Mouse (Mus musculus) lung, postnatal 4 days (tissue): ENCODE measurements around the gene Atp11a.

Experiments used
- DNase-seq, 2 experiments: peaks; one replicate each; pipeline ENCODE4 v3.0.0; 2021

Atp11a gene

DNA sequence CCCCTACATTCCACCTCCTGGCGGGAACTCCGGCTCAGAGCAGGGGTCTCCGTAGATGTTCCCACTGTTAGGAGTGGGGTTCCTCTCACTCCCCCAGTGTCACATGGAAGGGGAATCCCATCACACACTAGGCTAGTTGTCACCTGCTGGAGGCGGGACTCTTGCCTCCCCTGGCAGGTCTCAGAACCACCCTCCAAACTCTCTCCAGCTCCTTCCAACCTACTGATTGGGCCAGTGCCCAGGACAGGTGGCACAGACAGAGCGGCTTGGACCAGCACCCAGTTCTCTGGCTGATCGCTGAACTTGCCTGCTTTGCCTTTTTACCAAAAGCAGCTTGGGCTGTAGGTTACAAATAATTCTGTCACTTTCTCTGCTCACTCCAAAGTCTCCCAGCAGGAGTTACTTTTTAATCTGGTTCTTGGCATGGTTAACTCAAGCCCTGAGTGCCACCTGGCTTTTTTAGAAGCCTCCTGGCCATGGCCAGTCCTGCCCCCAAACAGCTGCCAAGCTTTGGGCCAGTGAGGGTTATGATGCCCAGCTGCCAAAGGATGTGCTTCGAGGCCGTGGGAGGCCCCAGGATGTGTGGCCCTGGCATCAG is 117.5 kb downstream of the Atp11a start:
- peak; percentile 24 to 42 for DNase-seq

DNA sequence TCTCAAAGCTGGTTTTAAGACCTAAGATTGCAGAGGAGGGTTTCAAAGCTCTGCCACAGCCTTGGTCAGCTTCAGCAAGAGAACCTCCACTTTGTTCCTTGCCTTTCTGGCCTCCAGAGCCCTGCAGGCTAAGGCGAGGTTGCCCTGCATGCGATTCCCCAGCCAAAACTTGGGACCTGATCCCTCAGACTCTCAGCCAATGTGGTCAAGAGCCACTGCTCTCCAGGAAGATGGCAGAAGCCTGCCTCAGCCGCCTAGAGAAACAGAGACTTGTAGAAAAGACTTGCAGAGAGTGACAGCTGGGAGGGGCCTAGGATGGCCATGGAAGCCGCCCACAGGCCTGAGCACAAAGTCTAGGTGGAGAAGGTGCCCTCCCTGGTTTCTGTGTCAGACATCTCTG is 118.2 kb downstream of the Atp11a start:
- no peak for DNase-seq

DNA sequence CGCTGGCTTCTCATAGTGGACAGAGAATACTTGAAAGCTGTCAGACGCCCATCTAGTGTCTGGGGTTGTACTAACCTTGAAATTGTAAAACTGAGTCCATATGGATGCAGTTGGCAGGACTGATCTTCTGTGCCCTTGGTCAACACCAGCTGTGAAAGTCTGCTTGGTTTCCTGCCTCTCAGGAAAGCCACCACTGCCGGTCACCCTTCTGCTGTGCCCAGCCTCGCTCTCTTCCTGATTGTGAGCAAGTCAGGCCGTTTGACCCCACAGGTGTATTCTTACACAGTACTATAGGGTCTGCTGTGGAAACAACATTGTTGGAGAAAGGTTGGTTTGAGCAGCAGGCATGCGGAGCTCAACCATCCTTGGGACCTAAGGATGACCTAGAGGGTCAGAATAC is 120.3 kb downstream of the Atp11a start:
- DNase-seq, result no peak

DNA sequence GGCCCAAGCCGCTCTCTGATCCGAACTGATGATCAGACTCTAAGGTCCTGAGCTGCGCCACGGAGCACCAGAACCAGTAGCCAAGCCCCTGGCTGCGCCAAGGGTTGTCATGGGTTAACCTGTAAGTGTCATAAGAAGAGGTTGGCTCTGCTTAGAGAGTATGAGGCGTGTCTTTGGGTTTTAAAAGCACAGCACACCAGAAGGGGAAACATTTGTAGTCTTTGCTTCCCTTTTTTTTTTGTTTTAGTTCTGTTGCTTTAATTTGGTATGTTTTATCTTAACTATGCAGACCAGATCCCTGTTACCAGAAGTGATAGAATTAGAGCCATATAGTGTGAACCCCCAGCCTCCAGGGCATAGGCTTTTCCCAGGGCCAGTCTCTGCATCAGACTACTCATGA is 123.3 kb downstream of the Atp11a start:
- no peak for DNase-seq

DNA sequence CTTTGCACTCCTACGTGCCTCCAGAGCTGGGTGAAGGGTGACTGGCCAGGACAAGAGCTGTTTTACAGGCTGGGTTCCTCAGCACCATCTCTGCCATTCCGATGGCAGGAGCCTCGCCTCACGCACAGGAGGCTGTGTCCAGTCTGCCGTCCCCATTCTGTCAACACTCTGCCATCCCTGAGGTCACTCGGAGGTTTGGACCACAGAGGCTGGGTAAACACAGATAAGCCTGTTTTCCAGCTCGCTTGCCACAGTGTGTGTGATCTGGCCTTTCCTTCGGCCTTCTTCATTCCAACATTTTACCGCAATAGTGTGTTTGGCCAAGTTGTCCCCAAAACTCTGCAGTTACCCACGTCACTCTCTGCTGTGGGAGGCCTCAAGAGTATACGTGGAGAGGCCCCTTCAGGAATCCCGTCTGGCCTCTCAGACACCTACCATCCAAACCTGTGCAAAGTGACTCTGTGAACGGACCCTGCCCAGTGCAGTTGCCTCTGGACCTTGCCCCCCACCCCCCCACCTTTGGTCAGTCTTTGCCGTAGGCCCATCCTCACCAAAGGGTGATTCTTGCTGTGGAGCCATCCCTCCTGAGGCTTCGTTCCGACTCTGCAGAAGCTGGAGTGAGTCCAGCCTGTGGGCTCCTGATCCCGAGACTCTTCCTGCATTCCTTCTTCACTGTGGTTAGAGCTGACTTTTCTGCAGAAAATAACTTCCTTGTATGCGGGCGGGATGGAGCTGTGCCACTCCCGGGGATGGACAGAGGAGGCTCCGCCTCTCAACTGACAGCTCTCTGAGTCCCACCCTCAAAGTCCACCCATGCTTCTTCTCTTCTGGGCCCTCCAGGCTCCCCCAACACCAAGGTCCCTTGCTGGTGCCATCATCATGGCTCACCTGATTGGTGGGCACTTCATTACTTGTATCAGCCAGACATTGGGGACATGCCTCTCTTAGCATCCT is 126.5 kb downstream of the Atp11a start:
- DNase-seq, result no peak

- no peak for DNase-seq
Measured at GRCm38 (mm10) chr8:12887772-12888435, 131.1 kb downstream of the Atp11a start.

- no peak for DNase-seq
Measured at GRCm38 (mm10) chr8:12889046-12889598, 132.3 kb downstream of the Atp11a start.

DNA sequence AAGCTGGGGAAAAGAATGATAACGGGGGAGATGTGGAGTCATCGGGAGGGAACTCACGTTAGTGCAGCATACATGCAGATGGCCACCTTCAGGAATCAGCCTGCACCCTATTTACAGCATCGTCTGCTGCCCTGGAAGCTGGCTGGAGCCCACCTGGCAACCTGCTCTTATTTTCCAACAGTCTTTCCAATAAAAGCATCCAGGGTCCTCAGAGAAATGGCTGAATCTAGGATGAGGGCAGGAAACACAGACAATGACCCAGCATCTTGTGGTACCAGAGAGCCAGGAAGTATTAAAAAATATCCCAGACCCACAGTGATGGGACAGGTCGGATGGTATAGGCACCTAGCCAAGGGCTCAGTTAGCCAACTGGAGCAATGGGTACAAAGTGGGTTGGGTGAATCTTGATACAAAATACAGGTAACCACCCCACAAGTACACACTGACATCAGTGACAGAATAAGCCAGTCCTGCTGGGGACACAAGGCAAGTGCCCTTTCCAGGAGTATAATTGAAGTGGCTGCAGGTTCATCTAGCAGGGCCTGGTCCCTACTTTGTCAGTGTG is 136.2 kb downstream of the Atp11a start:
- no peak for DNase-seq

DNA sequence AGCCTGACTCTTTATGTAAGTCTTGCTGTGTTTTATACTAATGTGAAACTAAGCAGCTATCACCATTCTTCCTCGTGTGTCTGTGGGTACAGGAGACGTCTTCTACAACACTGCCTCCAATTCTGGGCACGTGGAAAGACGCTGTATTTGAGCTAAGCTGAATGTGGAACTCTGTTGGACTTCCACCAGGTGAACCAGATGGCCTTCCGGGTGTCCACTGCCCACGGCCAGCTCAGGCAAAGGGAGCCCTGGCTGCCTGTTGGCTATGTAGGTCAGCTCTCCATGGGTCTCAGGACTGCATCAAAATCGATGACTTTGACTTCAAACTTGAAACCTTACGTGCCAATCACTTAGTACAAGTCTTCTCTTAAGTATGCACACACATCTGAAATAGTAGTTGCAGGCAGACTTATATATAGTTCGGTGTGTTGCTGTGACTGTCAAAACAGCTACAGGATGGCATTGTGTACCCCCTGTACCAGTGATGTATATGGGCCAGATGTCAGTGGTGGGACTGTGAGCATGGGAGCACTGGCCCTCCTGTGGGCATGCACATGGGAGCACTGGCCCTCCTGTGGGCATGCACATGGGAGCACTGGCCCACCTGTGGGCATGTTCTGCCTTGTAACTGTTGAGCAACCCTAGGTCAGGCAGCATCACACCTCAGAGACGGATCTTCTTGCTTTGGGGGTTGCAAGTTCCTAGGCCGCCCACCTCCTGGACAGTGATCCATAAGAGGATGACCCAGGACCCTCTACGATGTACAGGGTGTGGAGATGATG is 137.2 kb downstream of the Atp11a start:
- DNase-seq, result no peak

DNA sequence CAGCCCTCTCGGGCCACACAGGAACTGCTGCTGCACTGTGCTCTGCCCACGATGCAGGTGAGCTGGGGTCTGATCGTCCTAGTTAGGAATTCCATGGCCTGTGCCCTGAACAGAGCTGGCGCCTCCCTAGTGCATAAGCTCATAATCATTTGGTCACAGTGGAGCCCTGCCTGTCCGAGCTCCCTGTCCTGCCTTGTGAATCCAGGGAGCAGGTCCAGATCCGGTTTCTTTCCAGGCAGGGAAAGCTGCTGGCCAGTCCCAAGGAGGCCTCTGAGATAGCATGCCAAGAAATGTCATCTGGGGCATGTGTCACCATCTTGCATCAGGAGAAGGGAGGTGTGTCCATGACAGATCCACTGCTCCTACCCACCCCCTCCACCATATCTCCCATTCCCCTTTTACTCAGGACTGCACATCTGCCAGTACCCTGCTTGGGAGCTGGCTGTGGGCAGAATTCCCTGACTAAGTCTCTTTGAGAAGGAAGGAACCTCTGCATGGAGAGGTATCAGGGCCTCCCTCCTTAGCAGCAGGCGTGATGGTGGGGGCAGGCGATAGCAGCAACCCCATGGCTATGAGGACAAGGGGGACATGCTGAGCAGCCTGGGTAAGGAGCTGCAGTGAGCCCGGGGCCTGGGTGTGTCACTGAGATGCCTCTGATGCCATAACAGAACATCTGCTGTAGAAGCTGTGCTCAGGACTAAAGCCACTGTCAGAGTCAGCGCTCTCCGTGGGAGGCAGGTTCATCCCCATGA is 138.1 kb downstream of the Atp11a start:
- no peak for DNase-seq

DNA sequence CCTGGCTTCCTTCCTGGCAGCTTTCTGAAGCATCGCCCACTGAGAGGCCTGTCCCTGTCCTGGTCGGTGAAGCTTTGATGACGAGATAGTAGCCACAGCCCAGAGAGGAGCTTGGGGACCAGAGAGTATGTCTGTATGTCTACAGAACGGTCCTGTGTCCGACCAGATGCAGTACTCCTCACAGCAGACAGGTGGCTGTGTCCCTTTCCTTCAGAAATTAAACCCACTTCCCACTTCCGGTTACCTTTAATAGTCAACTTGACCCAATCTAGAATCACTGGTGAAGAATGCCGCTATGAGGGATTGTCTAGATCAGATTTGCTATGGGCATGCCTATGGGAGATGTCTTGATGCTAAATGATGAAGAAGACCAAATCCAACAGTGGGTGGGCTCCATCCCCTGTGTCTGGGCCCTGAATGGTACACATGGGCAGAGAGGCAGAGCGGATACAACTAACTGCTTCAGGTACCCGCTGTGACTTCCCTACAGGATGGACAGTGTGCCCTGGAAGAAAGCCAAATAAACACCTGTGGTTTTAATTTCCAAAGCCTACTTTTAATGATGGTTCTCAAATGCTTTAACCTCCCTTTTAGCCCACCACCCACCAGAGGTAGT is 138.8 kb downstream of the Atp11a start:
- DNase-seq, result no peak

DNA sequence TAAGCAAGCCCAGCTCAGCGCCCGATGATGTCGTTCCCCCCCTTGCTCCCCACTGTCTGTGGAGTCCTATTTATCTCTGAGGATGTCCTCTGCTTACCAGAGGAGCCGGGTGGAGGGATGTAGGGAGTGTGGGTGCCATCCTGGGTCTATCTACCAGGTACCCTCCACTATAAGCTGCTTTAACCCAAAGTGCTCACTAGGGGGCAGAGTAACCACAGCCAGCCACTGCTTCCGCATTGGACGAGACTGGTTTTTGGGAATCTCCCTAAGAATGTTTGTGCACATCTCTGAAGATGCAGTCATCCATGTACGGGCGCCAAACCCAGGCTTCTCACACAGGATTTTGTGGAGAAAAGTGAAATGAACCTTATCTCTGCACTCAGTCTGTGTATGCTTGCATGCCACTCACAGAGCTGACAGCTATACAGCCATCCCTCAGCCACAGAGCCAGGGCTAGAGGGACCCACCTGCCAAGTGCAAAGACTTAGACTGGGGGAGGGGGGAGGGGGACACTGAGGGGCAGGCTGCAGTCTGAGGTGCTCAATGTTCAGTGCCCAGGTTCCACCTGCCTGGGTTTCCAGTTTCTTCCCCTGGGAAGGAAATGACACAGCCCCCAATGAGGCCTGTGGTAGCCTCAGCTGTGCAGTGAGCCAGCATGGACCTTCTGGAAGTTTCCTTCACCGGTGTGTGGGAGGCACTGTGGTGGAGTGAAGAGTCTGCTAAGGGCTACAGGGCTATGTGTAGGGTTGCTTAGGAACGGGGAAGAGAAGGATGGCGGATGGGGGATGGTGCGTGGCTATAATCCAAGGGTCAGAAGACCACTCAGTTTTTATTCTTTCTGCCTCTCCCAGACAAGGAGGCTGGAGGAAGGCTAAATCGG is 139.9 kb downstream of the Atp11a start:
- DNase-seq, result peak in 1 of 2 experiments; percentile 66

- DNase-seq, result no peak
Measured at GRCm38 (mm10) chr8:12897815-12898214, 141.0 kb downstream of the Atp11a start.

- DNase-seq, result peak in 1 of 2 experiments; percentile 36
Measured at GRCm38 (mm10) chr8:12903790-12904415, 147.1 kb downstream of the Atp11a start.

DNA sequence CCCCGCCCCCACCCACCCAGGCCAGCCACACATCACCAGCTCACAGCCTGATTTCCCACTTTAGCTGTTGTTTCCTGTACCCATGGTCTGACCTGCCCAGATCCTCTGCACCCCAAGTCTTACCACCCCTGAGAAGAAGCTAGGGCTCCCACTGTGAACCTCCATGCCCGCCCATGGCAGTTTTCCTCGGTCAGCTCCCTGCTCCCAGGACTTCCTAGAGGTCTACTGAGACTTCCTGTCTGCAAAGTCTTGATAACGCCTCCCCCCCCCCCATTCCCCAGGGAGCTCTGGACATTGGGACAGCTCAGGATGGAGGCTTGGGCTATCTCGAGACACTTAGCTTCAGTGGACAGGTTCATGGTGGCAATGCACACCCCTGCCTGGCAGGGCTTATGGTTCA is 148.3 kb downstream of the Atp11a start:
- DNase-seq, result no peak

DNA sequence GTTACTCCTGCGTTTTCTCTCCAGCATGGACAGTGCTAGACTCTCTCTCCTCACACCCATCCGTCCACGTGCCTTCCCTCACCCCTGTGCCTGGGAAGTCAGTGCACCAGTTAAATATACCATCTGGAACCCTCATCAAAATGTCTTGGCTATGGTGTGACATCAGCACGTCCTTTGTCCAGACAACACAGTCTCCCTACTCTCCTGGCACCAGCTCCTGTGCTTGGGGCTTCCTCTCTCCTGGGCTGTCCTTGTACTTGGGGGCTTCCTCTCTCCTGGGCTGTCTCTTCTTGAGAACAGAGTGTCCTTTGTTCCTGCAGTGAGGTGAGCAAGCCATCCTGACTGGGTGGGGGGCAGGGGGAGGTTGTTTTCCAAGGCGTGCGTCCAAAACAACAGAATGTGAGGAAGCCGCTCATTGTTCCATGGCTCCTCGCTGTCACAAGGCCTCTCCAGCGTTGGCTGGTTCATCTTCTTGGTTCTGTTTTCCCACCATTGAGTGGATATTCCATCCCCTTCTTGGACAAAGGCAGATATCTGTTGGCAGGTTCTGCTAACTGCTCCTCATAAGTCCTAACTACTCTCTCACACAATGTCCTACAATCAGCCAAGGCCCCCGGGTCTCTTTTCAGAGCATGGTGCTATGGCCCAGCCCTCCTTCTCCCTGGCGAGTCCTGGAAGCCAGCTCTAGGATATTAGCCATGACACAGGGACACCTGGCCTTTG is 148.9 kb downstream of the Atp11a start:
- peak; percentile 39 to 66 for DNase-seq

DNA sequence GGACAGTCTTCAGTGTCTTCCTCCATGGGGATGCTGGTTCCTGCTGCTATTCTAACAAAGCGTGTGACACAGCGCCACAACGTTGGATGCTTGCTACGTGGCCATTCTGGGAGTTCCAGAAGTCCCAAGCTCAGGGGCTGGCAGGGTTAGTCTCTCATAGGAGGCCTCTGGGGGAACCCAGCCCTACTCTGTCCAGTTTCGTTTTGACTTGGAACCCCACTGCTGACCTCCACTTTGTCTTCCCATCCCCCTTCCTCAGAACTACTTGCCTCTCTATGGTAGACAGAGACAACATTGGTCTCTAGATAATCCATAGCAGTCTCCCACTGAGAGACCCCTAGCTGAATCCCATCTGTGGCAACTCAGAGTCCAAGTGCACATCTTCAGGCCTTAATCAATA is 149.8 kb downstream of the Atp11a start:
- no peak for DNase-seq

GRCm38 (mm10) chr8:12907730-12908129 is 150.9 kb downstream of the Atp11a start:
- no peak for DNase-seq

GRCm38 (mm10) chr8:12912011-12912410 is 155.2 kb downstream of the Atp11a start:
- DNase-seq, result no peak
